Mouse (Mus musculus): Measurements from ENCODE around the gene Gm10271. TPM values are rescaled to one million over a fixed set of nuclear protein-coding genes. Genes with fewer than 3 reads are reported as not detected.

Gm10271 gene
- polyA plus RNA-seq, 1 experiment from 2014 or later = not detected

- ATAC-seq = no peak
- Histone ChIP-seq H3K9me3 (ENCODE audit: control insufficient read depth) (peaks cover 4% of the 10 kb centered on the region; the same call in 1 of the 2 replicates), H3K9ac (ENCODE audit: low read depth, low read length) (no peak overlapping the region), H3K4me3 (ENCODE audit: low read depth, low read length) (no peak overlapping the region), H3K36me3 (ENCODE audit: control insufficient read depth, insufficient read depth) (no peaks in the 10 kb centered on the region), H3K27me3 (replicated peaks; ENCODE audit: control insufficient read depth, insufficient read depth, low read length) (no peaks in the 10 kb centered on the region), H3K4me1 (replicated peaks; ENCODE audit: control insufficient read depth, insufficient read depth, low read length) (no peaks in the 10 kb centered on the region), H3K27ac (ENCODE audit: low read depth, low read length) (no peak overlapping the region), H3K4me2 (replicated peaks; ENCODE audit: low read depth) (no peak overlapping the region)
- TF ChIP-seq CTCF (IDR thresholded peaks at IDR 0.05; ENCODE audit: low read depth) = no peak
- 95% methylated on average over 11 of the region's 11 CpGs for WGBS
Measured at GRCm38 (mm10) chr10:116956483-116957158, 15.8 kb downstream of the Gm10271 start.

- TF ChIP-seq CTCF (IDR thresholded peaks at IDR 0.05; ENCODE audit: low read depth) = no peak
- no peaks in the 10 kb centered on the region for H3K27me3 ChIP-seq (replicated peaks; ENCODE audit: control insufficient read depth, insufficient read depth, low read length)
- H3K4me1 ChIP-seq (replicated peaks; ENCODE audit: control insufficient read depth, insufficient read depth, low read length) = no peaks in the 10 kb centered on the region
- H3K4me2 ChIP-seq (replicated peaks; ENCODE audit: low read depth) = no peak overlapping the region
- peaks cover 4% of the 10 kb centered on the region; the same call in 1 of the 2 replicates for H3K9me3 ChIP-seq (ENCODE audit: control insufficient read depth)
- H3K36me3 ChIP-seq (ENCODE audit: control insufficient read depth, insufficient read depth) = no peaks in the 10 kb centered on the region
- H3K27ac ChIP-seq (ENCODE audit: low read depth, low read length) = no peak overlapping the region
- no peak for ATAC-seq
- 97% methylated on average over 6 of the region's 6 CpGs for WGBS
- no peak overlapping the region for H3K9ac ChIP-seq (ENCODE audit: low read depth, low read length)
- H3K4me3 ChIP-seq (ENCODE audit: low read depth, low read length) = no peak overlapping the region
Measured at GRCm38 (mm10) chr10:116955191-116955590, 17.2 kb downstream of the Gm10271 start.

GRCm38 (mm10) chr10:116950886-116951285, 21.5 kb downstream of the Gm10271 start:
- Histone ChIP-seq H3K9me3 (ENCODE audit: control insufficient read depth) (peaks cover 4% of the 10 kb centered on the region; the same call in 1 of the 2 replicates), H3K4me1 (replicated peaks; ENCODE audit: control insufficient read depth, insufficient read depth, low read length) (no peaks in the 10 kb centered on the region), H3K27me3 (replicated peaks; ENCODE audit: control insufficient read depth, insufficient read depth, low read length) (no peaks in the 10 kb centered on the region), H3K4me2 (replicated peaks; ENCODE audit: low read depth) (peak overlapping the region; percentile 92), H3K27ac (ENCODE audit: low read depth, low read length) (no peak overlapping the region), H3K36me3 (ENCODE audit: control insufficient read depth, insufficient read depth) (no peaks in the 10 kb centered on the region), H3K9ac (ENCODE audit: low read depth, low read length) (no peak overlapping the region), H3K4me3 (ENCODE audit: low read depth, low read length) (peak overlapping the region; percentile 83)
- WGBS = 17% methylated on average over 5 of the region's 5 CpGs
- ATAC-seq = no peak
- no peak for TF ChIP-seq CTCF (IDR thresholded peaks at IDR 0.05; ENCODE audit: low read depth)

- Histone ChIP-seq H3K4me3 (ENCODE audit: low read depth, low read length) (peak within 1 kb of the TSS; percentile 83), H3K9ac (ENCODE audit: low read depth, low read length) (peak within 1 kb of the TSS; percentile 71), H3K27ac (ENCODE audit: low read depth, low read length) (peak within 1 kb of the TSS; percentile 93), H3K36me3 (ENCODE audit: control insufficient read depth, insufficient read depth) (no peaks in the 10 kb centered on the region), H3K27me3 (replicated peaks; ENCODE audit: control insufficient read depth, insufficient read depth, low read length) (no peaks in the 10 kb centered on the region), H3K9me3 (ENCODE audit: control insufficient read depth) (peaks cover 4% of the 10 kb centered on the region; the same call in 1 of the 2 replicates), H3K4me1 (replicated peaks; ENCODE audit: control insufficient read depth, insufficient read depth, low read length) (no peaks in the 10 kb centered on the region), H3K4me2 (replicated peaks; ENCODE audit: low read depth) (peak within 1 kb of the TSS; percentile 92)
- peak; percentile 89 for ATAC-seq
- peak; percentile 90 for TF ChIP-seq CTCF (IDR thresholded peaks at IDR 0.05; ENCODE audit: low read depth)
- under 1% methylated on average over 84 of the region's 103 CpGs for WGBS
Measured at GRCm38 (mm10) chr10:116950009-116950769, 22.2 kb downstream of the Gm10271 start, which contains the start of gene Rab3ip. TSS of gene Rab3ip (minus strand) at chr10:116950769.

- peak; percentile 28 for ATAC-seq
- no peaks in the 10 kb centered on the region for H3K27me3 ChIP-seq (replicated peaks; ENCODE audit: control insufficient read depth, insufficient read depth, low read length)
- no peak for TF ChIP-seq CTCF (IDR thresholded peaks at IDR 0.05; ENCODE audit: low read depth)
- peak overlapping the region; percentile 92 for H3K4me2 ChIP-seq (replicated peaks; ENCODE audit: low read depth)
- H3K36me3 ChIP-seq (ENCODE audit: control insufficient read depth, insufficient read depth) = no peaks in the 10 kb centered on the region
- 3% methylated on average over 43 of the region's 44 CpGs for WGBS
- H3K27ac ChIP-seq (ENCODE audit: low read depth, low read length) = peak overlapping the region; percentile 93
- H3K9me3 ChIP-seq (ENCODE audit: control insufficient read depth) = peaks cover 4% of the 10 kb centered on the region; the same call in 1 of the 2 replicates
- peak overlapping the region; percentile 83 for H3K4me3 ChIP-seq (ENCODE audit: low read depth, low read length)
- peak overlapping the region; percentile 71 for H3K9ac ChIP-seq (ENCODE audit: low read depth, low read length)
- H3K4me1 ChIP-seq (replicated peaks; ENCODE audit: control insufficient read depth, insufficient read depth, low read length) = no peaks in the 10 kb centered on the region
Measured at GRCm38 (mm10) chr10:116949111-116950008, 23.0 kb downstream of the Gm10271 start.

Measured in intestine, postnatal 0 days (tissue).